8 mouse cellular contexts compared by ENCODE assay signal in the genomic region with DNA sequence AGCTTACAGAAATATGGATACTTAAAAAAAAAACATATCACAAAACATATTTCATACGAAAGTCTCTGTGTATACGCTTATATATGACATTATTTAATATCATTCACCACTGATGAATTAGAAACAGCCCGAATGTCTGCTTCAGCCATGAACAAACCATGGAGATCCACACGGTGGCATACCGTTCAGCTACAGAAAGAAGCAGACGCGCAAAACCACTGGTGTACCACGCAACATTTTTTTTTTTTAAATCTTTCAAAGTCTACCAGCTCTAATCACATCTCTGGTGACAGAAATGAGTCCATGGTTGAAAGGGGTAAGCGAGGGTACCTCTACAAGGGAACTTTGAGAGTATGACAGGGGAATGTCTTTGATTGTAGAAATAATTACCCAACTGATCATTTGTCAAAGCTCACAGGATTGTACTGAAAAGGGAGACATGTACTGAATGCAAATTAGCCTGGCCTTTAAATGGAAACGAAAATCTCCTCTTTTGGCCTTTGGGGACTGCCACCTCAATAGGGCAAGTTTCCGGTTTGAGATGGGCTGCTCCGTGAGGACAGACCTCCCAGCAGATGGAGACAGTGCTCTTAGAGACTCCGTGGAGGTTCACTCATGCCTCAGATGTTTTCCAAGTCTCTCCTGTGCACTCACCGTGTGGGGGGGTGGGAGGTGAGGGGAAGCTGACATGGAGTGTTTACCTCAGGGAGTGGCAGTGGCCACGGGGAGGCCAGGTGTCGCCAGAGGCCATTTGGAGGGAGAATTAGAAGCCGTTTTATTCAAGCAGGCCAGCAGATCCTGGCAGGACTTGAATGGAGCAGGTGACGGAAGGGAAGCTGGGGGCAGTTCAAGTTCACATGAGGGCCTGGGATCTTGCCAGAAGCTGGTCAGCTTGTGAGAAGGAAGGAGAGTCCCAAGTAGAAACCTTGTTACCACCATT.
DNase-seq lines count a peak whose midpoint lies in the region; ATAC-seq lines count a peak whose summit lies in the region.
"Had no signal": no experiment of that assay in that cellular context is flagged by ENCODE, and none has a peak within 500 bp of the region (broad histone marks: within the 10 kb centered on the region; RNA-seq: fewer than 3 reads in every experiment).

No protein-coding gene starts in this region.

- no peaks in the 10 kb centered on the region; the same call in 1 of the 2 replicates for H3K36me3 ChIP-seq in splenic B cell, adult 2 months (ENCODE audit: control insufficient read depth, insufficient read depth, low read length, poor library complexity, severe bottlenecking)
- H3K36me3 ChIP-seq: heart, embryonic 13.5 days had no signal

- H3K27me3 ChIP-seq in splenic B cell, adult 2 months (ENCODE audit: control insufficient read depth, insufficient read depth, low read length, poor library complexity, severe bottlenecking), result no peaks in the 10 kb centered on the region

- DNase-seq in right cerebral cortex, postnatal 10 days (ENCODE audit: low spot score in 2 of 2), result peak; percentile 66 to 75
- DNase-seq in right cerebral cortex, postnatal 25 days, result no peak
- peak; percentile 81 to 83 for DNase-seq in cerebellum, postnatal 14 days
- peak; percentile 83 to 90 for DNase-seq in lung, adult 18-20 months
- DNase-seq in splenic B cell, adult 2 months (ENCODE audit: low read depth, low spot score), result peak; percentile 61
- DNase-seq in Muller cell, postnatal 12 days (ENCODE audit: inconsistent ontology term), result no peak

- ATAC-seq in hematopoietic stem cell, adult 5-6 weeks (replicated peaks in 1 of 2; ENCODE audit: insufficient read depth in 1 of 2, low FRiP score in 2 of 2, low TSS enrichment in 1 of 2, low read depth in 1 of 2, poor library complexity in 2 of 2, severe bottlenecking in 2 of 2), result peak; percentile 40 to 60; a peak in 3 of 4 replicates

Comparison
In these comparisons a context has a peak if more than half of its experiments do, and no peak if none do; other contexts are left out.
1. DNase-seq: peak in right cerebral cortex, postnatal 10 days (2 of 2), cerebellum, postnatal 14 days (2 of 2), lung, adult 18-20 months (2 of 2) and splenic B cell, adult 2 months (single experiment); none in right cerebral cortex, postnatal 25 days (single experiment) and Muller cell, postnatal 12 days (single experiment).